Mouse (Mus musculus) cerebellum, adult 9-11 months (tissue): ENCODE data around the gene Tmem163.

ENCODE experiments used
- DNase-seq: peaks from one replicate; pipeline ENCODE4 v3.0.0; 2022

Tmem163 gene

GRCm38 (mm10) chr1:127496737-127497543, 182.4 kb downstream of the Tmem163 start:
- peak; percentile 81 for DNase-seq

GRCm38 (mm10) chr1:127487161-127487560, 192.2 kb downstream of the Tmem163 start:
- DNase-seq: no peak

GRCm38 (mm10) chr1:127484826-127485225, 194.5 kb downstream of the Tmem163 start:
- DNase-seq: peak; percentile 66

GRCm38 (mm10) chr1:127484188-127484587, 195.2 kb downstream of the Tmem163 start:
- no peak for DNase-seq

- no peak for DNase-seq
These were observed 196.4 kb downstream of the Tmem163 start for GRCm38 (mm10) chr1:127482911-127483310.

- DNase-seq: no peak
These were observed 203.6 kb downstream of the Tmem163 start for GRCm38 (mm10) chr1:127475756-127476155.

DNA sequence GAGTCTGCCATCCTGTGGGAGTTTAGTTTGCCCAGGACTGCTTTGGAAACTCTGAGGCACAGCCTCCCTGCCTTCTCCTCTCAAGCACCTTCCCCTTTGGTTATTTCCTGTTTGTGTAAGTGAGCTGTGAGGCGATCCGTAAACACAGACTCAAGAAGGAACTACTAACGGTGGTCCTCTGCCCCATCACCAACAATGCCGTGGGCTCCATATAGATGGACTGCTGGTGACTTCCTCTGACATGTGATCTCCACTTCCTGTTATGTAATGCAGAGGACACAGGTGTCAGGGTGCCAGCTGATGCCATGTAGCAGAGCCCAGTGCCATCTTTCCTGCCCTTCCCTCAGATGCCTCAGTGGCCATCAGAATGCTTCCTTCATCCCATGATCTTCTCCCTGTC, 209.2 kb downstream of the Tmem163 start:
- no peak for DNase-seq

- DNase-seq: no peak
These were observed 212.1 kb downstream of the Tmem163 start for GRCm38 (mm10) chr1:127467238-127467637.

GRCm38 (mm10) chr1:127465292-127465691, 214.1 kb downstream of the Tmem163 start:
- DNase-seq: no peak

GRCm38 (mm10) chr1:127464041-127464440, 215.3 kb downstream of the Tmem163 start:
- no peak for DNase-seq

- DNase-seq: no peak
These were observed 218.3 kb downstream of the Tmem163 start for GRCm38 (mm10) chr1:127461017-127461416.

DNA sequence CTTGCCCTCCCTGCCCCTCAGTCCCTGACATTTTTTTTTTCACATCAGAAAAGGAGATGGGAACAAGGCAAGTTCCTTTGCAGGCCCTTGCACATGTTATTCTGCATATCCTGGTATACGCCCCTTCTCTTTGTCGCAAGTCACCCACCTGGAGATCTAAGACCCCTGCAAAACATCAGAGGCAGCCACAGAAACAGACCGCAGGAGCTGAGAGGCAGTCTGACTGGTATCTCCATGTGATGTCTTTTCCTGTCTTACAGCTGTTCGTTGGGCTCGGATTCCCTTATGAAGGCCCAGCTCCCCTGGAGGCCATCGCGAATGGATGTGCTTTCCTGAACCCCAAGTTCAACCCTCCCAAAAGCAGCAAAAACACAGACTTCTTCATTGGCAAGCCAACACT, 219.8 kb downstream of the Tmem163 start:
- DNase-seq: no peak

- peak; percentile 49 for DNase-seq
These were observed 220.3 kb downstream of the Tmem163 start for GRCm38 (mm10) chr1:127459015-127459451.

- DNase-seq: no peak
These were observed 226.0 kb downstream of the Tmem163 start for GRCm38 (mm10) chr1:127453397-127453796.

GRCm38 (mm10) chr1:127444836-127445485, 234.4 kb downstream of the Tmem163 start:
- no peak for DNase-seq

DNA sequence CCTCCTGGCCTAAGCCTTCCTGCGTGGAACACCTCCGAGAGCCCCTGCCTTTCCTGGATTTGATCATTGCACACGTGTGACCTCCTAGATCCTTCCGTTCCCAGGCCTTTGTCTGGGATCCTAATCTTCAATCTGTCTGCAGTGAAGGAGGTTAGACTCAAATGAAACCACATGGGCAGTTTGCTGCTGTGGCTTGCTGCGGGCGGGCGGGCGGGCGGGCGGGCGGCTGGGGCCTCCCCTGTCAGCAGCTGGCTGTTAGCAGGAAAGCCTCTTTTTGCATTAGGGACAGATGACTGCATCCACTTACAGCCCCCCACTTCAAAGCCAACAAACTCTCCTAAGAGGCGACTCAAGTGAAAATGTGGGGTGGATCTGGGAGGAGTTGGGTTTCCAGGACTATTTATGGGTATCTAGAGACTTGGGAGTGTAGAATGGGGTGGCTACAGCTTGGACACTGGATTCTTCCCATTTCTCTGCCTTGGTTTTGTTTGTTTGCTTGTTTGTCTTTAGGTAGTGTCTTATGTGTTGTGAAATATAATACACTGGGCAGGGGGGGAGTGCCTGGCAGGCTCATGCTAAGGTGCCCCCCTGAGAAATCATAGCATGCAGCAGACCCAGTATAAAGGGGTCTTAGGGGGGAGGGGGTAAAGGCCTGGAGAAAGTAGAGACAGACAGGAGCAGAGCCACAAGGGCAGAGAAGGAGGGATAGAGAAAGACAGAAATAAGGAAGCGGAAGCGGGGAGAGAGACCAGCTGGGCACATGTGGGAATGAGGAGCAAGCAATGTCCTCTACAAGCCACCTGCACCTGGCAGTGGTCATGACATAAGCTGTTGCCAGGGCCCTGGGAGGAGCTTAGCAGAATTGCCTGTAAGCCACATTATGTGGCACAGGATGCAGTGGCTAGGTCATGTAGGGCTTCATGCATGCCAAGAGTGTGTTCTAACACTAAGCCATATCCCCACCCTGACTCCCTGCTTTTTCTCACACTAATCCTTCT, 236.2 kb downstream of the Tmem163 start:
- DNase-seq: no peak

GRCm38 (mm10) chr1:127441736-127442135, 237.6 kb downstream of the Tmem163 start:
- no peak for DNase-seq

- no peak for DNase-seq
These were observed 238.3 kb downstream of the Tmem163 start for GRCm38 (mm10) chr1:127441007-127441406.

DNA sequence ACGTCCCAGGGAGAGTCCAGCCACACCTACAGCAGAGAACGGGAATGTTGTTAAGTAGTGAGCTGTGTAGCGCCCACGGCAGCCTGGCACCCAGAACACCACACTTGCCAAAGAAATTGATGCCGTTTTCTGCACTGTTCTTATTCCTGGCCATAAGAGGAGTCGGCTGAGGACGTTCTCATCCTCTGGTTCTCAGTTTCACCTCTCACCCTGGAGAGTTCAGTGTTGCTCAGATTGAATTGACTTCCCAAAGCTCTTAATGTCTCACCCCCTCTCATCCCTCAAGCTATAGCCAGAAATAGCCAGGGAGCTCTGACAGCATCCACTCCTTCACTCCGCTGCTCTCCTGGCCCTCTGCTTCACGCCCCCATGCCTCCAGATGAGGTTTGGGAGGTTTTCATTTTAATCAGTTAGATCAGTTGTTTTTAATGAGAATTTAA, 239.9 kb downstream of the Tmem163 start:
- DNase-seq: no peak

DNA sequence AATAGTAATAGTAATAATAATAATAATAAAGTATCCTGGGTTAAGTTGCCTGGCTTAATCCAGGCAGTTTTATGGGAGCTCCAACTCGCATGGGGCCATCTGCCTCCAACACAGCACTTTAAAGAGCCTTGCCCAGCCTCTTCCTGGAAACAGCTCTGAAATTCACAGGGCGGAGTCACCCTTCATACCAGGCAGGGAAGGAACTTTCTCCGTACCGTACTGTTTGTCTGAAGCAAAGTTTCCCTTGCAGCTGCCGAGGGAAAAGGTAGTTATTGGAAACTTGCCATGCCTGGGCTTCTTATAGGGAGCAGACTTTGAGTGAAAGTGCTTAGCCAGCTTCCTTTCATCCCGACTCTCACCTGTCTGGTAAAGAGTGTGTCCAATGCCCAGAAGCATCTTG, 242.3 kb downstream of the Tmem163 start:
- DNase-seq: no peak
